Mouse (Mus musculus): Measurements from ENCODE around the gene Klk6.
A peak's percentile ranks its signal among the peaks of the same experiment; 100 is the strongest.

Gene Klk6

GRCm38 (mm10) chr7:43821581-43821980 is 2.7 kb upstream of the Klk6 start:
- no peak for DNase-seq (ENCODE audit: low spot score in 2 of 2)

GRCm38 (mm10) chr7:43826056-43826455 is 1.8 kb downstream of the Klk6 start:
- no peak for DNase-seq (ENCODE audit: low spot score in 2 of 2)

- no peak for DNase-seq (ENCODE audit: low spot score in 2 of 2)
These were observed 3.4 kb downstream of the Klk6 start for GRCm38 (mm10) chr7:43827706-43828105.

GRCm38 (mm10) chr7:43829006-43829405 is 4.7 kb downstream of the Klk6 start:
- DNase-seq (ENCODE audit: low spot score in 2 of 2): no peak

GRCm38 (mm10) chr7:43841701-43842100 is 17.4 kb downstream of the Klk6 start, which contains the start of gene Klk5:
Gene Klk5, plus strand, starts transcription at chr7:43841971.
- no peak for DNase-seq (ENCODE audit: low spot score in 2 of 2)

- DNase-seq (ENCODE audit: low spot score in 2 of 2): no peak
These were observed 19.5 kb downstream of the Klk6 start for GRCm38 (mm10) chr7:43843801-43844200.

GRCm38 (mm10) chr7:43851616-43852015 is 27.3 kb downstream of the Klk6 start:
- no peak for DNase-seq (ENCODE audit: low spot score in 2 of 2)

- no peak for DNase-seq (ENCODE audit: low spot score in 2 of 2)
These were observed 30.5 kb downstream of the Klk6 start for GRCm38 (mm10) chr7:43854642-43855380.

GRCm38 (mm10) chr7:43855709-43856108 is 31.4 kb downstream of the Klk6 start:
- DNase-seq (ENCODE audit: low spot score in 2 of 2): no peak

- no peak for DNase-seq (ENCODE audit: low spot score in 2 of 2)
These were observed 32.0 kb downstream of the Klk6 start for GRCm38 (mm10) chr7:43856307-43856706.

- no peak for DNase-seq (ENCODE audit: low spot score in 2 of 2)
These were observed 33.2 kb downstream of the Klk6 start for GRCm38 (mm10) chr7:43857501-43857900.

- DNase-seq (ENCODE audit: low spot score in 2 of 2): no peak
These were observed 36.1 kb downstream of the Klk6 start for GRCm38 (mm10) chr7:43860411-43860810.

- peak; percentile 12 to 52 for DNase-seq (ENCODE audit: low spot score in 2 of 2)
These were observed 48.9 kb downstream of the Klk6 start for GRCm38 (mm10) chr7:43873237-43873636.

- DNase-seq (ENCODE audit: low spot score in 2 of 2): no peak
These were observed 49.4 kb downstream of the Klk6 start for GRCm38 (mm10) chr7:43873674-43874073.

- DNase-seq (ENCODE audit: low spot score in 2 of 2): no peak
These were observed 50.6 kb downstream of the Klk6 start for GRCm38 (mm10) chr7:43874868-43875375.

GRCm38 (mm10) chr7:43876444-43876843 is 52.1 kb downstream of the Klk6 start:
- DNase-seq (ENCODE audit: low spot score in 2 of 2): no peak

GRCm38 (mm10) chr7:43878281-43878680 is 54.0 kb downstream of the Klk6 start:
- DNase-seq (ENCODE audit: low spot score in 2 of 2): no peak

GRCm38 (mm10) chr7:43880912-43881311 is 56.6 kb downstream of the Klk6 start, which contains the start of gene Klk4:
Gene Klk4, plus strand, starts transcription at chr7:43881160.
- no peak for DNase-seq (ENCODE audit: low spot score in 2 of 2)

All from spleen, postnatal 10 days (tissue).